Mouse (Mus musculus) heart, embryonic 14.5 days (tissue): ENCODE data around the gene Guca1b. TPM values are rescaled to one million over a fixed set of nuclear protein-coding genes. Genes with fewer than 3 reads are reported as not detected.
"Not testable (repeated sequence)": the region's sequence is repeated elsewhere in the genome, so short reads cannot be mapped to it uniquely, and the experiment has no call there.

Source experiments
- ATAC-seq: fragments of 200-750 bp; cut with Nextera tagmentation; 2 replicates; pipeline ENCODE4 v1.8.0; 2017; ENCODE audit warnings: low read depth, moderate TSS enrichment; ENCODE audit not compliant: insufficient number of reproducible peaks, insufficient read depth, low FRiP score
- H3K27ac ChIP-seq, 2 experiments: fragments of 200-500 bp in 1 of 2; fragments of 300-500 bp in 1 of 2; sonication (generic) in 1 of 2; replicated peaks in 1 of 2; 2 replicates each; pipeline ENCODE4 v1.5.1; 2012 to 2014; ENCODE audit warnings: low read depth in 2 of 2, low read length in 2 of 2, control low read depth in 1 of 2, mild to moderate bottlenecking in 1 of 2, mixed read lengths in 1 of 2; ENCODE audit not compliant: control insufficient read depth in 1 of 2, insufficient read depth in 1 of 2
- H3K27me3 ChIP-seq: fragments of 300-500 bp; sonication (generic); 2 replicates; pipeline ENCODE4 v1.6.1; 2014; ENCODE audit warnings: mild to moderate bottlenecking, low read length, control low read depth; ENCODE audit not compliant: control insufficient read depth, insufficient read depth
- H3K36me3 ChIP-seq: fragments of 300-500 bp; sonication (generic); 2 replicates; pipeline ENCODE4 v1.6.1; 2014; ENCODE audit warnings: mild to moderate bottlenecking, control low read depth, low read length, mixed read lengths; ENCODE audit not compliant: control insufficient read depth, insufficient read depth
- H3K4me1 ChIP-seq, 2 experiments: fragments of 200-500 bp in 1 of 2; fragments of 300-500 bp in 1 of 2; sonication (generic) in 1 of 2; 2 replicates each; pipeline ENCODE4 v1.6.1; 2012 to 2014; ENCODE audit warnings: low read length in 2 of 2, control low read depth in 1 of 2, mixed read lengths in 1 of 2; ENCODE audit not compliant: control insufficient read depth in 2 of 2, insufficient read depth in 2 of 2
- H3K4me2 ChIP-seq: fragments of 300-500 bp; sonication (generic); 2 replicates; pipeline ENCODE4 v1.6.1; 2014; ENCODE audit warnings: mild to moderate bottlenecking, low read length
- H3K4me3 ChIP-seq, 2 experiments: fragments of 200-500 bp in 1 of 2; fragments of 300-500 bp in 1 of 2; sonication (generic) in 1 of 2; 2 replicates each; pipeline ENCODE4 v1.5.1; 2012 to 2014; ENCODE audit warnings: low read length in 2 of 2, mild to moderate bottlenecking in 2 of 2, control low read depth in 1 of 2, low read depth in 1 of 2, moderate library complexity in 1 of 2; ENCODE audit not compliant: control insufficient read depth in 1 of 2, insufficient read depth in 1 of 2
- H3K9ac ChIP-seq: fragments of 300-500 bp; sonication (generic); 2 replicates; pipeline ENCODE4 v1.6.1; 2014; ENCODE audit warnings: mild to moderate bottlenecking, low read length
- H3K9me3 ChIP-seq: fragments of 300-500 bp; sonication (generic); 2 replicates; pipeline ENCODE4 v1.6.1; 2016; ENCODE audit warnings: low read length, control low read depth; ENCODE audit not compliant: control insufficient read depth
- WGBS: fragments of 180-500 bp; shearing (Covaris S2); extraction: QIAGEN DNeasy Blood & Tissue Kit; methylation state at CpG from one replicate; pipeline ENCODE4 v1.1.7; 2014; 5-methylcytosine and 5-hydroxymethylcytosine counted together
- polyA plus RNA-seq: library from polyadenylated mRNA; unstranded; fragments of >200 nt; fragmentation: Nextera tagmentation; extraction: Ambion mirVana; gene quantifications from 2 replicates; pipeline ENCODE4 v1.2.1, GENCODE M21; 2014

Guca1b gene
- polyA plus RNA-seq, 1 experiment from 2014 or later, result 0.96 TPM

GRCm38 (mm10) chr17:47409897-47410861 is 25.0 kb downstream of the Guca1b start:
- peaks cover 46% of the 10 kb centered on the region for H3K27me3 ChIP-seq
- H3K36me3 ChIP-seq, ATAC-seq, H3K4me1 ChIP-seq, H3K9me3 ChIP-seq, H3K27ac ChIP-seq, H3K9ac ChIP-seq: not testable (repeated sequence)
- WGBS, result 3% methylated on average over 70 of the region's 74 CpGs
- H3K4me2 ChIP-seq, result peak overlapping the region; percentile 67
- peak overlapping the region; percentile 37 to 40 for H3K4me3 ChIP-seq

GRCm38 (mm10) chr17:47420195-47420594 is 35.0 kb downstream of the Guca1b start:
- WGBS, result 76% methylated on average over 2 of the region's 2 CpGs
- Histone ChIP-seq H3K4me2 (no peak overlapping the region), H3K27me3 (no peaks in the 10 kb centered on the region), H3K36me3 (no peaks in the 10 kb centered on the region), H3K9ac (no peak overlapping the region), H3K4me1 (peaks cover 4 to 6% of the 10 kb centered on the region in 2 experiments; a peak in 3 of 4 replicates), H3K4me3 (no peak overlapping the region), H3K9me3 (no peaks in the 10 kb centered on the region), H3K27ac (no peak overlapping the region)
- no peak for ATAC-seq

- no peak for ATAC-seq
- H3K36me3 ChIP-seq, result no peaks in the 10 kb centered on the region
- H3K27ac ChIP-seq, result no peak overlapping the region
- 84% methylated on average over 3 of the region's 3 CpGs for WGBS
- no peaks in the 10 kb centered on the region for H3K27me3 ChIP-seq
- H3K4me2 ChIP-seq, result no peak overlapping the region
- H3K9me3 ChIP-seq, result no peaks in the 10 kb centered on the region
- H3K4me1 ChIP-seq, result peaks cover 4 to 6% of the 10 kb centered on the region in 2 experiments; a peak in 3 of 4 replicates
- H3K4me3 ChIP-seq, result no peak overlapping the region
- H3K9ac ChIP-seq, result no peak overlapping the region
These were observed 36.4 kb downstream of the Guca1b start for GRCm38 (mm10) chr17:47421566-47421965.

- H3K9ac ChIP-seq, H3K4me3 ChIP-seq, H3K4me2 ChIP-seq, H3K27me3 ChIP-seq, H3K27ac ChIP-seq, H3K4me1 ChIP-seq, H3K9me3 ChIP-seq, H3K36me3 ChIP-seq, ATAC-seq: not testable (repeated sequence)
- WGBS, result 85% methylated on average over 1 of the region's 1 CpGs
These were observed 37.4 kb downstream of the Guca1b start for GRCm38 (mm10) chr17:47422616-47423015.

- no peak for ATAC-seq
- Histone ChIP-seq H3K4me1 (peaks cover 6 to 8% of the 10 kb centered on the region in 2 experiments; a peak in 3 of 4 replicates), H3K9me3 (no peaks in the 10 kb centered on the region), H3K27me3 (no peaks in the 10 kb centered on the region), H3K4me2 (no peak overlapping the region), H3K27ac (no peak overlapping the region), H3K4me3 (no peak overlapping the region), H3K36me3 (no peaks in the 10 kb centered on the region), H3K9ac (no peak overlapping the region)
- 55% methylated on average over 6 of the region's 6 CpGs for WGBS
These were observed 39.0 kb downstream of the Guca1b start for GRCm38 (mm10) chr17:47424186-47424585.

DNA sequence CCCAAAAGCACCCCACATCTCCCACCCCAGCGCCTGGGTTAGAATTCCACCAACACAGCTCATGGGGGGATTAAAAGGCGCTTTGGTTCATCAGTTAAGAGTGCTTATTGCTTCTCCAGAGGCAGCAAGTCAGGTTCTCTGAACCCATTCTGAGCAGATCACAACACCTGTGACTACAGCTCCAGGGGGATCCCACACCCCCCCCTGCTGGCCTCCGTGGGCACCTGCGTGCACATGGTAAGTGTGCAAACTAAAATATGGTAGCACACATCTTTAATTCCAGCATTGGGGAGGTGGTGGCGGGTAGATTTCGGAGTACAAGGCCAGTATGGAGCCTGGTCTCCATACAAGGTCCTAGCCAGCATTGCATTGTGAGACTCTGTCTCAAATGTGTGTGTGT is 42.1 kb downstream of the Guca1b start:
- ATAC-seq, result no peak
- H3K9ac ChIP-seq, result no peak overlapping the region
- 69% methylated on average over 6 of the region's 6 CpGs for WGBS

GRCm38 (mm10) chr17:47428831-47429304 is 43.7 kb downstream of the Guca1b start:
- Histone ChIP-seq H3K27me3 (no peaks in the 10 kb centered on the region), H3K36me3 (no peaks in the 10 kb centered on the region), H3K9me3 (no peaks in the 10 kb centered on the region), H3K9ac (no peak overlapping the region), H3K4me2 (peak overlapping the region; percentile 40), H3K4me3 (no peak overlapping the region), H3K27ac (no peak overlapping the region), H3K4me1 (peaks cover 6 to 8% of the 10 kb centered on the region in 2 experiments; a peak in 3 of 4 replicates)
- ATAC-seq, result no peak
- 11% methylated on average over 8 of the region's 8 CpGs for WGBS

More for the DNA sequence above, 42.1 kb downstream of the Guca1b start:
- no peaks in the 10 kb centered on the region for H3K36me3 ChIP-seq
- H3K27ac ChIP-seq, result no peak overlapping the region
- H3K4me3 ChIP-seq, result no peak overlapping the region
- peaks cover 6 to 8% of the 10 kb centered on the region in 2 experiments; a peak in 3 of 4 replicates for H3K4me1 ChIP-seq
- no peak overlapping the region for H3K4me2 ChIP-seq
- H3K27me3 ChIP-seq, result no peaks in the 10 kb centered on the region
- H3K9me3 ChIP-seq, result no peaks in the 10 kb centered on the region
